Mouse (Mus musculus): ENCODE measurements around the gene Olfr57. TPM values are rescaled to one million over a fixed set of nuclear protein-coding genes. Genes with fewer than 3 reads are reported as not detected.

Olfr57 gene
- not detected for polyA plus RNA-seq (2015; fragmentation: Illumina TruSeq; extraction: RNeasy Lipid Tissue Mini Kit (QIAGEN cat#74804); ENCODE audit: insufficient read depth, low replicate concordance)

GRCm38 (mm10) chr10:79028441-79028840 is at the start of gene Olfr57:
Gene Olfr57 (plus strand): TSS chr10:79028741.

GRCm38 (mm10) chr10:78980750-78981149 is 47.8 kb upstream of the Olfr57 start, which contains the start of gene Olfr1352:
Gene Olfr1352 (plus strand): TSS chr10:78981050.

GRCm38 (mm10) chr10:79012172-79012571 is 16.4 kb upstream of the Olfr57 start, which contains the start of gene Olfr1351:
Gene Olfr1351 (plus strand): TSS chr10:79012472.

Other genes starting within 250 kb of the Olfr57 start
- not detected for gene Slc1a6, start 248.2 kb upstream of the Olfr57 start, polyA plus RNA-seq (2015; fragmentation: Illumina TruSeq; extraction: RNeasy Lipid Tissue Mini Kit (QIAGEN cat#74804); ENCODE audit: insufficient read depth, low replicate concordance)
- gene Olfr1356, start 176.6 kb upstream of the Olfr57 start, polyA plus RNA-seq (2015; fragmentation: Illumina TruSeq; extraction: RNeasy Lipid Tissue Mini Kit (QIAGEN cat#74804); ENCODE audit: insufficient read depth, low replicate concordance): not detected
- gene Olfr1355, start 153.2 kb upstream of the Olfr57 start, polyA plus RNA-seq (2015; fragmentation: Illumina TruSeq; extraction: RNeasy Lipid Tissue Mini Kit (QIAGEN cat#74804); ENCODE audit: insufficient read depth, low replicate concordance): not detected
- gene Olfr1354, start 115.6 kb upstream of the Olfr57 start, polyA plus RNA-seq (2015; fragmentation: Illumina TruSeq; extraction: RNeasy Lipid Tissue Mini Kit (QIAGEN cat#74804); ENCODE audit: insufficient read depth, low replicate concordance): not detected
- gene Olfr8, start 78.1 kb upstream of the Olfr57 start, polyA plus RNA-seq (2015; fragmentation: Illumina TruSeq; extraction: RNeasy Lipid Tissue Mini Kit (QIAGEN cat#74804); ENCODE audit: insufficient read depth, low replicate concordance): not detected
- not detected for gene Olfr1353, start 65.4 kb upstream of the Olfr57 start, polyA plus RNA-seq (2015; fragmentation: Illumina TruSeq; extraction: RNeasy Lipid Tissue Mini Kit (QIAGEN cat#74804); ENCODE audit: insufficient read depth, low replicate concordance)
- not detected for gene Olfr1352, start 47.7 kb upstream of the Olfr57 start, polyA plus RNA-seq (2015; fragmentation: Illumina TruSeq; extraction: RNeasy Lipid Tissue Mini Kit (QIAGEN cat#74804); ENCODE audit: insufficient read depth, low replicate concordance)
- not detected for gene Olfr1351, start 16.3 kb upstream of the Olfr57 start, polyA plus RNA-seq (2015; fragmentation: Illumina TruSeq; extraction: RNeasy Lipid Tissue Mini Kit (QIAGEN cat#74804); ENCODE audit: insufficient read depth, low replicate concordance)
- 28.6 TPM for gene 2610008E11Rik, start 68.9 kb downstream of the Olfr57 start, polyA plus RNA-seq (2015; fragmentation: Illumina TruSeq; extraction: RNeasy Lipid Tissue Mini Kit (QIAGEN cat#74804); ENCODE audit: insufficient read depth, low replicate concordance)
- not detected for gene Vmn2r80, start 120.0 kb downstream of the Olfr57 start, polyA plus RNA-seq (2015; fragmentation: Illumina TruSeq; extraction: RNeasy Lipid Tissue Mini Kit (QIAGEN cat#74804); ENCODE audit: insufficient read depth, low replicate concordance)
- gene Vmn2r81, start 219.0 kb downstream of the Olfr57 start, polyA plus RNA-seq (2015; fragmentation: Illumina TruSeq; extraction: RNeasy Lipid Tissue Mini Kit (QIAGEN cat#74804); ENCODE audit: insufficient read depth, low replicate concordance): not detected